Mouse (Mus musculus): ENCODE data around the gene Daam1. TPM values are rescaled to one million over a fixed set of nuclear protein-coding genes. Genes with fewer than 3 reads are reported as not detected.

Daam1 gene
- polyA plus RNA-seq, 1 experiment from 2014 or later, result 9.6 TPM

DNA sequence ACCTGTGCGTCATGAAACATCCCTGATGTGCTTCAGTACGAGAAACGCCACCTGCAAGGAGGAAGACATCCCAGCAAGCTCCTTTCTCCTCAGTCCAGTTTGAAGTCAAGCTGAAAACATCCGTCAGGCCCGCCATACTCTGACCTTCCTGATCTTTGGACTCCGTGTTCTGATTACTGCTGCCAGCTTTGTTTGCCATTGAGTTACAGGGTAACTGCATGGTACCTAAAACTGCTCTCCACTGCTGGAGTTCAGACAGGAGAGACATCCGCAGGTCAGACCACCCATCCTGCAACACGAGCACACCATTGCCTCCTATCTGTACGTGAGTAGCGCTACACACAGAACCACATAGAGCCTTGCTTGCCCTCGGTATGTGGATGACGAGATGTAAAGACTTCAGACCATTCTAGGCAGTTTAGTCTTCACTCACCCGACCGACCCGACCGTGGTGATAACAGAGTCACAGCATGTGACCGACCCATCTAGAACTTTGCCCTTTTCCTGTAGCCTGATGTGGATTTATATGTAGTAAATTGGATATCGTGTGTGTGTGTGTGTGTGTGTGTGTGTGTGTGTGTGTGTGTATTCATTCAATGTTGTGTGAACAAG, 161.8 kb downstream of the Daam1 start:
- no peaks in the 10 kb centered on the region; the same call in 1 of the 2 replicates for H3K4me1 ChIP-seq (ENCODE audit: control insufficient read depth, low read depth, low read length)
- no peak overlapping the region for H3K9ac ChIP-seq (ENCODE audit: low read depth, low read length)
- no peak overlapping the region for H3K4me2 ChIP-seq (ENCODE audit: low read depth, low read length)
- H3K36me3 ChIP-seq (ENCODE audit: control insufficient read depth, insufficient read depth), result peaks cover 38% of the 10 kb centered on the region
- no peaks in the 10 kb centered on the region for H3K27me3 ChIP-seq (ENCODE audit: control insufficient read depth, insufficient read depth, low read depth, low read length)
- ATAC-seq (ENCODE audit: low read depth), result peak; percentile 86
- no peak overlapping the region for H3K4me3 ChIP-seq (ENCODE audit: low read depth, low read length)
- WGBS (ENCODE audit: insufficient replicate concordance), result 80% methylated on average over 18 of the region's 18 CpGs
- no peaks in the 10 kb centered on the region for H3K9me3 ChIP-seq (replicated peaks; ENCODE audit: control insufficient read depth, low read length)
- peak overlapping the region; percentile 55 for H3K27ac ChIP-seq (ENCODE audit: low read length)

DNA sequence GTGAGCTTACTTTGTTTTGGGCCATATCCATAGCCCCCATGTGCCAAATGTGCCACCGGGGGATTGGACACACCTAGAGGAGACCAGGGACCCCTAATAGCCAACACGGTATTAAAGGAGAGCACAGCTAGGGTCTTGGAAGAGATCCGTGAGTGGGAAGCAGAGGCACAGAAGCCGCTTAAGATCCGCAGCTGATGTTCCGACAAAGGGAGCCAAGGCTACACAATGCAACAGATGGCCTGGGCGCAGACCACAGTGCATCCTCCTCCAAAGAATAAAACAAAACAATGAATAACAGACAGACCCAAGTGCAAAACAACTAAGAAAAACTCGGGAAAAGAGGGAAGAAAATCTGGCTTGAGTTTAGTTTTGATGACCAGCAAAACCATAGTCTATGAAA, 165.0 kb downstream of the Daam1 start:
- no peaks in the 10 kb centered on the region for H3K9me3 ChIP-seq (replicated peaks; ENCODE audit: control insufficient read depth, low read length)
- peaks cover 2% of the 10 kb centered on the region; the same call in 1 of the 2 replicates for H3K4me1 ChIP-seq (ENCODE audit: control insufficient read depth, low read depth, low read length)
- ATAC-seq (ENCODE audit: low read depth), result no peak
- H3K9ac ChIP-seq (ENCODE audit: low read depth, low read length), result no peak overlapping the region
- H3K4me3 ChIP-seq (ENCODE audit: low read depth, low read length), result no peak overlapping the region
- H3K27me3 ChIP-seq (ENCODE audit: control insufficient read depth, insufficient read depth, low read depth, low read length), result no peaks in the 10 kb centered on the region
- H3K4me2 ChIP-seq (ENCODE audit: low read depth, low read length), result no peak overlapping the region
- 81% methylated on average over 8 of the region's 8 CpGs for WGBS (ENCODE audit: insufficient replicate concordance)
- H3K36me3 ChIP-seq (ENCODE audit: control insufficient read depth, insufficient read depth), result peaks cover 13% of the 10 kb centered on the region
- H3K27ac ChIP-seq (ENCODE audit: low read length), result no peak overlapping the region

DNA sequence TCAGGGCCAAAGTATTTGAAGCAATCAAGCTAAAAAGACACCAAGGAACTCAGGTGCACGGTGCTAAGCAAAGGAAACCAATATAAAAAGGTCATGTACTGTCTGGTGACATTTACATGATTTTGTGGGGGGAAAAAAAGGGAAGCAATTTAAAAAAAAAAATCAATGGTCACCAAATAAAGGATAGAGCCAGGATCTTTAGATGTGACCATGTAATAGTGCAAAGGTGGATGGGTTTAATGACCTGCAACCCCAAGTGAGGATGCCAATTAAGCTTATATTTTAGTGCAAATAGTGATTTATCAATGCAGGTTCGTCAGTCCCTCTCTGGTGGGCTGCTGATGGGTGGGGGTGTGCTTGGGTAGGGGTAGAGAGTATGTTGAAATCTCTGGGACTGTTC, 166.0 kb downstream of the Daam1 start:
- 49% methylated on average over 2 of the region's 2 CpGs for WGBS (ENCODE audit: insufficient replicate concordance)
- no peak overlapping the region for H3K27ac ChIP-seq (ENCODE audit: low read length)
- H3K27me3 ChIP-seq (ENCODE audit: control insufficient read depth, insufficient read depth, low read depth, low read length), result no peaks in the 10 kb centered on the region
- H3K9ac ChIP-seq (ENCODE audit: low read depth, low read length), result no peak overlapping the region
- peaks cover 12% of the 10 kb centered on the region for H3K36me3 ChIP-seq (ENCODE audit: control insufficient read depth, insufficient read depth)
- H3K4me1 ChIP-seq (ENCODE audit: control insufficient read depth, low read depth, low read length), result peaks cover 2% of the 10 kb centered on the region; the same call in 1 of the 2 replicates
- no peak overlapping the region for H3K4me3 ChIP-seq (ENCODE audit: low read depth, low read length)
- no peak overlapping the region for H3K4me2 ChIP-seq (ENCODE audit: low read depth, low read length)
- no peak for ATAC-seq (ENCODE audit: low read depth)
- no peaks in the 10 kb centered on the region for H3K9me3 ChIP-seq (replicated peaks; ENCODE audit: control insufficient read depth, low read length)

DNA sequence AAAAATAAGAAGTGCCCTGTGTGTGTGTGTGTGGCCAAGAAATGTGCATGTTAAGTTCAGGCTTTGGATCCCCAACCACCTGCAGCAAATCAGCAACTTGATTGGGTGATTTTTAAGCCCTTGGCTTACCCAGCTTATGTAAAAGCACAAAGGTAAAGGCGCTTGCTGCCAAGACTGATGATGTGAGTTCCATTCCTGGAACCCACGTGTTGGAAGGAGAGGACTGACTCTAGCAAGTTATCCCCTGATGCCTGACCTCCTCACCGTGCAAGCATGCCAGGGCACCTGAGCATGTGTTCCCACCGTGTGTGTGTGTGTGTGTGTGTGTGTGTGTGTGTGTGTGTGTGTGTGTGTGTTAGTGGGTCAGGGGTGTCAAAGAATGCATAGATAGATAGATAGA, 166.5 kb downstream of the Daam1 start:
- ATAC-seq (ENCODE audit: low read depth), result no peak
- Histone ChIP-seq H3K27ac (ENCODE audit: low read length) (no peak overlapping the region), H3K4me1 (ENCODE audit: control insufficient read depth, low read depth, low read length) (peaks cover 2% of the 10 kb centered on the region; the same call in 1 of the 2 replicates), H3K4me3 (ENCODE audit: low read depth, low read length) (no peak overlapping the region), H3K27me3 (ENCODE audit: control insufficient read depth, insufficient read depth, low read depth, low read length) (no peaks in the 10 kb centered on the region), H3K9me3 (replicated peaks; ENCODE audit: control insufficient read depth, low read length) (no peaks in the 10 kb centered on the region), H3K9ac (ENCODE audit: low read depth, low read length) (no peak overlapping the region), H3K36me3 (ENCODE audit: control insufficient read depth, insufficient read depth) (peaks cover 11% of the 10 kb centered on the region), H3K4me2 (ENCODE audit: low read depth, low read length) (no peak overlapping the region)
- 66% methylated on average over 4 of the region's 4 CpGs for WGBS (ENCODE audit: insufficient replicate concordance)

DNA sequence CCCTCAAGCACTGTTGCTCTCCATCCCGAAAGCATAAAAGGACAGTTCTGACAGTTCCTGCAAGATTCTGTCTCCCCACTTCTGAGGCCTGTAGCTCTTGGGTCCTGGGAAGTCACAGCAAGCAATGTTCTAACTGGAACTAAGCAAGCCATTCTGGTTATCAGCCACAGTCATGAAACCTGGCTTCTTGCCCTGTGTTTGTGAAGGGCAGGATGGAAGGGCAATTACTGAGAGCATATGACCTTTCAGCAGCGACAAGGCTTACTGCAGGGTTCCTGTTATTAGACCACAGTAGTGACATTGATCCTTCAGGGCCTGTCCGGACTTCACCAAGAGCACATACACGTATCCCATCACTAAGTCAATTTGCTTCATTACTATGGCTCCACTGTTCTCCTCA, 167.8 kb downstream of the Daam1 start:
- Histone ChIP-seq H3K4me1 (ENCODE audit: control insufficient read depth, low read depth, low read length) (peaks cover 2% of the 10 kb centered on the region; the same call in 1 of the 2 replicates), H3K27ac (ENCODE audit: low read length) (peak overlapping the region; percentile 32), H3K9me3 (replicated peaks; ENCODE audit: control insufficient read depth, low read length) (no peaks in the 10 kb centered on the region), H3K27me3 (ENCODE audit: control insufficient read depth, insufficient read depth, low read depth, low read length) (no peaks in the 10 kb centered on the region), H3K4me2 (ENCODE audit: low read depth, low read length) (no peak overlapping the region), H3K9ac (ENCODE audit: low read depth, low read length) (no peak overlapping the region), H3K4me3 (ENCODE audit: low read depth, low read length) (no peak overlapping the region), H3K36me3 (ENCODE audit: control insufficient read depth, insufficient read depth) (peaks cover 2% of the 10 kb centered on the region; the same call in 1 of the 2 replicates)
- 63% methylated on average over 4 of the region's 4 CpGs for whole genome bisulfite sequencing (ENCODE audit: insufficient replicate concordance)
- peak; percentile 83 for ATAC-seq (ENCODE audit: low read depth)

DNA sequence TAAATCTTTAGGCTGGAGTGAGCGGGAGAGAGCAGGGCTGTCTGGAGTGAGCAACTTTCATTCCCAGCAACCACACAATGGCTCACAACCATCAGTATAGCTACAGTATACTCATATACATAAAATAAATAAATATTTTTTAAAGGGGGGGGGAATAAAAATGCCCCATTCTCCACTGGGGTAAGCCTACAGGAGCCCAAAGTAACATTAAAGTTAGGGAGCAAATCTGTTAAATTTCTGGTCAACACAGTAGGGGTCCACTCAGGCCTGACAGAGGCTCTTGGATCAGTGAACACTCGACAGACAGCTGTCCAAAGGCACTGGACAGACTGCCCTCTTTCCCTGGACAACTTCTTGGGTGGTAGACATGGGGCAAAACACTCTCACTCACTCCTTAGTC, 168.8 kb downstream of the Daam1 start:
- Histone ChIP-seq H3K9ac (ENCODE audit: low read depth, low read length) (no peak overlapping the region), H3K36me3 (ENCODE audit: control insufficient read depth, insufficient read depth) (no peaks in the 10 kb centered on the region), H3K27me3 (ENCODE audit: control insufficient read depth, insufficient read depth, low read depth, low read length) (no peaks in the 10 kb centered on the region), H3K4me2 (ENCODE audit: low read depth, low read length) (no peak overlapping the region), H3K4me1 (ENCODE audit: control insufficient read depth, low read depth, low read length) (peaks cover 2% of the 10 kb centered on the region; the same call in 1 of the 2 replicates), H3K27ac (ENCODE audit: low read length) (no peak overlapping the region), H3K4me3 (ENCODE audit: low read depth, low read length) (no peak overlapping the region), H3K9me3 (replicated peaks; ENCODE audit: control insufficient read depth, low read length) (no peaks in the 10 kb centered on the region)
- ATAC-seq (ENCODE audit: low read depth), result no peak
- 78% methylated on average over 2 of the region's 2 CpGs for WGBS (ENCODE audit: insufficient replicate concordance)

DNA sequence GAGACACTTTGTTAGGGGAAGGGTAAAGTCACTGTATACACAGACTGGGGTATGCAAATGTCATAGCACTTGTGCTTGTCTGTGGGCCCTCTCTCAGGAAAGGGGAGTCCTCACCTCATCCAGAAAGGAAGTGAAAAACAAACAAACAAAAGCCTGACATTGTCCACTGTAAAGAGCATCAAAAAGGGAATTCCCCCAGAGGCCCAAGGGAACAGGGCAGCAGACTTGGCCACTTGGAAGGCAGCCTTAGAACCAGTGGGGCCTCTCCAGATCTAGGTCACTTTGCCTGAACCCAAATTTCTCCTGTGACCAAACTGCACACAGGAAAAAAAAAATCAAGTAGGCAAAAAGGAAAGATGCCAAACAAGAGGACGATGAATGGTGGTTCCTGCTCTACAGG, 170.9 kb downstream of the Daam1 start:
- WGBS (ENCODE audit: insufficient replicate concordance), result 57% methylated on average over 1 of the region's 1 CpGs
- Histone ChIP-seq H3K36me3 (ENCODE audit: control insufficient read depth, insufficient read depth) (no peaks in the 10 kb centered on the region), H3K4me2 (ENCODE audit: low read depth, low read length) (no peak overlapping the region), H3K27me3 (ENCODE audit: control insufficient read depth, insufficient read depth, low read depth, low read length) (no peaks in the 10 kb centered on the region), H3K27ac (ENCODE audit: low read length) (no peak overlapping the region), H3K4me1 (ENCODE audit: control insufficient read depth, low read depth, low read length) (peaks cover 2% of the 10 kb centered on the region; the same call in 1 of the 2 replicates), H3K9me3 (replicated peaks; ENCODE audit: control insufficient read depth, low read length) (no peaks in the 10 kb centered on the region), H3K4me3 (ENCODE audit: low read depth, low read length) (no peak overlapping the region), H3K9ac (ENCODE audit: low read depth, low read length) (no peak overlapping the region)
- no peak for ATAC-seq (ENCODE audit: low read depth)

DNA sequence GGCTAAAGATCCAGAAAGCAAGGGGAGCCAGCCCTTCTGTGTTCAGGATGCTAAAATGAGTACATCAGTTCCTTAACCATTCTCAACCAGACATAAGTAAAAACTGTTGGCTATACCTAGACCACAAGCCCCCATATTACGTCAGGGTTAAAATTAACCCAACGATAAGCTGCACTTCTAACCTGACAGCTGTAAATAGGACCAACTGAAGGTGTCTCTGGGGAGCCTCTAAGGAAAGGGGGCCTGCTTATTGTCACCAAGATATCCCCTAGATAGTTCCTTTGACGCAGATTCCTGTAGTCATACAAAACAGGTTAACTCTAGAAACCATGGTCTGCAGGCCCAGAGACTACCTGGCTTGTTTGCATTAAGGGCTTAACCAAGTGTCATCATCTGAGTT, 174.4 kb downstream of the Daam1 start:
- WGBS (ENCODE audit: insufficient replicate concordance), result 67% methylated on average over 3 of the region's 3 CpGs
- no peak overlapping the region for H3K27ac ChIP-seq (ENCODE audit: low read length)
- no peak overlapping the region for H3K4me2 ChIP-seq (ENCODE audit: low read depth, low read length)
- no peak overlapping the region for H3K4me3 ChIP-seq (ENCODE audit: low read depth, low read length)
- no peaks in the 10 kb centered on the region for H3K36me3 ChIP-seq (ENCODE audit: control insufficient read depth, insufficient read depth)
- H3K27me3 ChIP-seq (ENCODE audit: control insufficient read depth, insufficient read depth, low read depth, low read length), result no peaks in the 10 kb centered on the region
- no peak for ATAC-seq (ENCODE audit: low read depth)
- H3K4me1 ChIP-seq (ENCODE audit: control insufficient read depth, low read depth, low read length), result no peaks in the 10 kb centered on the region
- no peak overlapping the region for H3K9ac ChIP-seq (ENCODE audit: low read depth, low read length)
- no peaks in the 10 kb centered on the region for H3K9me3 ChIP-seq (replicated peaks; ENCODE audit: control insufficient read depth, low read length)

DNA sequence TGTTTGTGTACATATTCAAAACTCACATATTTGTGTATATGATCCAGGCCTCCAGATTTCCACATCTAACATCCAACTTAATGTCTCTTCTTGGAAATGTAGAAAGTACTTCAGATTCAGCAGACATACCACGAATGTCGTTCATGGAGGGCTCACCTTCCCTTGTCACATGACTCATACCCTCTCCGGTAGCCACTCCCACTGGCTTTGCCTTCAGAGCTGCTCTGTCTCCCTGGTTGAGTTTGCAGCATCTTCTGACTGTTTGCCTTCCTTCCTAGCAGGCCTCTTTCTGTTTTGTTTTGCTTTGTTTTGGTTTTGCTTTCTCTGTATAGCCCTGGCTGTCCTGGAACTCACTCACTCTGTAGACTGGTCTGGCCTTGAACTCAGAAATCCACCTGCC, 176.8 kb downstream of the Daam1 start:
- Histone ChIP-seq H3K9me3 (replicated peaks; ENCODE audit: control insufficient read depth, low read length) (no peaks in the 10 kb centered on the region), H3K9ac (ENCODE audit: low read depth, low read length) (no peak overlapping the region), H3K36me3 (ENCODE audit: control insufficient read depth, insufficient read depth) (no peaks in the 10 kb centered on the region), H3K27ac (ENCODE audit: low read length) (no peak overlapping the region), H3K4me3 (ENCODE audit: low read depth, low read length) (no peak overlapping the region), H3K27me3 (ENCODE audit: control insufficient read depth, insufficient read depth, low read depth, low read length) (no peaks in the 10 kb centered on the region), H3K4me1 (ENCODE audit: control insufficient read depth, low read depth, low read length) (no peaks in the 10 kb centered on the region), H3K4me2 (ENCODE audit: low read depth, low read length) (no peak overlapping the region)
- ATAC-seq (ENCODE audit: low read depth), result no peak
- 65% methylated on average over 3 of the region's 3 CpGs for WGBS (ENCODE audit: insufficient replicate concordance)
